Mouse (Mus musculus): ENCODE data around the gene 1700020N01Rik.

Gene 1700020N01Rik

GRCm38 (mm10) chr10:21600931-21601330 is 8.0 kb downstream of the 1700020N01Rik start:
- in situ Hi-C loops (cut with MseI, MboI), result loop anchor here (5.0 to 10.0 kb wide), 2 partner anchors 394 to 396 kb away; no protein-coding TSS in a partner anchor

GRCm38 (mm10) chr10:21604476-21604875 is 11.5 kb downstream of the 1700020N01Rik start:
- in situ Hi-C loops (cut with MseI, MboI), result loop anchor here (5.0 to 10.0 kb wide), 2 partner anchors 390 to 393 kb away; no protein-coding TSS in a partner anchor

- in situ Hi-C loops (cut with MseI, MboI), result loop anchor here in 1 of 2 experiments (10.0 kb wide), 1 partner anchor 390 kb away; no protein-coding TSS in a partner anchor
Observed at GRCm38 (mm10) chr10:21605011-21605571, 12.1 kb downstream of the 1700020N01Rik start.

GRCm38 (mm10) chr10:21605601-21606000 is 12.7 kb downstream of the 1700020N01Rik start:
- in situ Hi-C loops (cut with MseI, MboI), result loop anchor here in 1 of 2 experiments (10.0 kb wide), 1 partner anchor 389 kb away; no protein-coding TSS in a partner anchor

- in situ Hi-C loops (cut with MseI, MboI), result loop anchor here in 1 of 2 experiments (10.0 kb wide), 1 partner anchor 388 kb away; no protein-coding TSS in a partner anchor
Observed at GRCm38 (mm10) chr10:21606931-21607330, 14.0 kb downstream of the 1700020N01Rik start.

GRCm38 (mm10) chr10:21609583-21609982 is 16.6 kb downstream of the 1700020N01Rik start:
- in situ Hi-C loops (cut with MseI, MboI), result loop anchor here in 1 of 2 experiments (10.0 kb wide), 1 partner anchor 385 kb away; no protein-coding TSS in a partner anchor

GRCm38 (mm10) chr10:21613021-21613860 is 20.3 kb downstream of the 1700020N01Rik start:
- in situ Hi-C loops (cut with MseI, MboI), result no loop called here

GRCm38 (mm10) chr10:21614520-21614919 is 21.6 kb downstream of the 1700020N01Rik start:
- in situ Hi-C loops (cut with MseI, MboI), result no loop called here

GRCm38 (mm10) chr10:21618745-21619508 is 26.0 kb downstream of the 1700020N01Rik start:
- in situ Hi-C loops (cut with MseI, MboI), result no loop called here

GRCm38 (mm10) chr10:21622065-21622464 is 29.1 kb downstream of the 1700020N01Rik start:
- in situ Hi-C loops (cut with MseI, MboI), result no loop called here

- in situ Hi-C loops (cut with MseI, MboI), result no loop called here
Observed at GRCm38 (mm10) chr10:21628555-21628954, 35.6 kb downstream of the 1700020N01Rik start.

- in situ Hi-C loops (cut with MseI, MboI), result no loop called here
Observed at GRCm38 (mm10) chr10:21629031-21629740, 36.2 kb downstream of the 1700020N01Rik start.

GRCm38 (mm10) chr10:21631481-21631880 is 38.5 kb downstream of the 1700020N01Rik start:
- in situ Hi-C loops (cut with MseI, MboI), result no loop called here

- in situ Hi-C loops (cut with MseI, MboI), result no loop called here
Observed at GRCm38 (mm10) chr10:21632687-21633086, 39.7 kb downstream of the 1700020N01Rik start.

GRCm38 (mm10) chr10:21635988-21636710 is 43.2 kb downstream of the 1700020N01Rik start:
- in situ Hi-C loops (cut with MseI, MboI), result no loop called here

- in situ Hi-C loops (cut with MseI, MboI), result no loop called here
Observed at GRCm38 (mm10) chr10:21636711-21637081, 43.8 kb downstream of the 1700020N01Rik start.

- in situ Hi-C loops (cut with MseI, MboI), result no loop called here
Observed at GRCm38 (mm10) chr10:21651388-21651787, 58.4 kb downstream of the 1700020N01Rik start.

GRCm38 (mm10) chr10:21652426-21653345 is 59.7 kb downstream of the 1700020N01Rik start:
- in situ Hi-C loops (cut with MseI, MboI), result no loop called here

GRCm38 (mm10) chr10:21653469-21653868 is 60.5 kb downstream of the 1700020N01Rik start:
- in situ Hi-C loops (cut with MseI, MboI), result no loop called here
